Mouse (Mus musculus): ENCODE data around the gene Krt13.

- TF ChIP-seq CTCF (IDR thresholded peaks at IDR 0.05; ENCODE audit: insufficient read depth, low read depth, low read length) = no peak
- no peak for TF ChIP-seq POLR2A (IDR thresholded peaks at IDR 0.05; ENCODE audit: insufficient read depth, low read depth, low read length)
Observed at GRCm38 (mm10) chr11:100164392-100164791, 43.0 kb upstream of the Krt13 start.

Data from olfactory bulb, adult 2 months (tissue).